Mouse (Mus musculus): ENCODE measurements around the gene Mcf2l.

- TF ChIP-seq POLR2A (IDR thresholded peaks at IDR 0.05; ENCODE audit: low read depth, low read length) (no peak), CTCF (IDR thresholded peaks at IDR 0.05; ENCODE audit: extremely low read depth, insufficient read depth, insufficient read length, insufficient replicate concordance) (no peak)
Observed at GRCm38 (mm10) chr8:12825686-12826237, 47.8 kb upstream of the Mcf2l start.

Measured in spleen, adult 2 months (tissue).